Mouse (Mus musculus) lung, postnatal 0 days (tissue): Measurements from ENCODE around the gene Gm38100. TPM values are rescaled to one million over a fixed set of nuclear protein-coding genes. Genes with fewer than 3 reads are reported as not detected.
A peak's percentile ranks its signal among the peaks of the same experiment; 100 is the strongest.

ENCODE experiments used
- ATAC-seq: fragments of 200-750 bp; cut with Nextera tagmentation; 2 replicates; pipeline ENCODE4 v1.8.0; 2017; ENCODE audit warnings: moderate library complexity
- DNase-seq: peaks from one replicate; pipeline ENCODE4 v3.0.0-alpha.2; 2016; ENCODE audit warnings: low spot score
- H3K27ac ChIP-seq: fragments of 300-500 bp; sonication (generic); 2 replicates; pipeline ENCODE4 v1.5.1; 2014; ENCODE audit warnings: antibody characterized with exemption, mild to moderate bottlenecking, low read length, mixed read lengths
- H3K27me3 ChIP-seq: fragments of 300-500 bp; sonication (generic); replicated peaks from 2 replicates; pipeline ENCODE4 v1.6.1; 2014; ENCODE audit warnings: low read length, mixed read lengths; ENCODE audit not compliant: insufficient read depth
- H3K36me3 ChIP-seq: fragments of 300-500 bp; sonication (generic); 2 replicates; pipeline ENCODE4 v1.6.1; 2014; ENCODE audit warnings: low read length, mixed read lengths; ENCODE audit not compliant: insufficient read depth
- H3K4me1 ChIP-seq: fragments of 300-500 bp; sonication (generic); 2 replicates; pipeline ENCODE4 v1.6.1; 2014; ENCODE audit warnings: antibody characterized with exemption, low read depth, low read length, mixed read lengths; ENCODE audit not compliant: insufficient read depth
- H3K4me2 ChIP-seq: fragments of 300-500 bp; sonication (generic); replicated peaks from 2 replicates; pipeline ENCODE4 v1.6.1; 2014; ENCODE audit warnings: low read depth, mild to moderate bottlenecking, low read length, moderate library complexity, mixed read lengths
- H3K4me3 ChIP-seq: fragments of 300-500 bp; sonication (generic); 2 replicates; pipeline ENCODE4 v1.5.1; 2014; ENCODE audit warnings: low read depth, low read length
- H3K9ac ChIP-seq: fragments of 300-500 bp; sonication (generic); replicated peaks from 2 replicates; pipeline ENCODE4 v1.6.1; 2014; ENCODE audit warnings: low read depth, mild to moderate bottlenecking
- H3K9me3 ChIP-seq: fragments of 300-500 bp; sonication (generic); 2 replicates; pipeline ENCODE4 v1.6.1; 2016; ENCODE audit warnings: low read length, mixed read lengths
- CTCF ChIP-seq: IDR thresholded peaks from 2 replicates; pipeline ENCODE4 v1.5.1; 2016; ENCODE audit warnings: antibody characterized with exemption, mild to moderate bottlenecking
- EP300 ChIP-seq: IDR thresholded peaks from 2 replicates; pipeline ENCODE4 v1.6.1; 2016; ENCODE audit warnings: antibody characterized with exemption, mild to moderate bottlenecking, control low read depth
- WGBS: fragments of 180-500 bp; shearing (Covaris S2); extraction: QIAGEN DNeasy Blood & Tissue Kit; methylation state at CpG from one replicate; pipeline ENCODE4 v1.1.7; 2014; 5-methylcytosine and 5-hydroxymethylcytosine counted together
- polyA plus RNA-seq: library from polyadenylated mRNA; unstranded; fragments of >200 nt; fragmentation: Nextera tagmentation; extraction: Ambion mirVana; gene quantifications from 2 replicates; pipeline ENCODE4 v1.2.1, GENCODE M21; 2015

The Gm38100 gene
- polyA plus RNA-seq, 1 experiment from 2014 or later: not detected

- Histone ChIP-seq H3K4me2 (no peak overlapping the region), H3K4me3 (no peak overlapping the region), H3K27ac (no peak overlapping the region), H3K36me3 (no peaks in the 10 kb centered on the region), H3K27me3 (no peaks in the 10 kb centered on the region), H3K4me1 (no peaks in the 10 kb centered on the region), H3K9ac (no peak overlapping the region), H3K9me3 (no peaks in the 10 kb centered on the region)
- no peak for TF ChIP-seq CTCF
- no peak for TF ChIP-seq EP300
- ATAC-seq (no peak), DNase-seq (no peak)
- 85% methylated on average over 5 of the region's 5 CpGs for WGBS
These were observed 11.3 kb downstream of the Gm38100 start for GRCm38 (mm10) chr1:175931391-175931790.

- no peak overlapping the region for H3K9ac ChIP-seq
- no peaks in the 10 kb centered on the region for H3K9me3 ChIP-seq
- no peaks in the 10 kb centered on the region for H3K36me3 ChIP-seq
- TF ChIP-seq CTCF (peak; percentile 92), EP300 (no peak)
- ATAC-seq (peak; percentile 64), DNase-seq (peak; percentile 82)
- no peak overlapping the region for H3K4me3 ChIP-seq
- H3K4me1 ChIP-seq: no peaks in the 10 kb centered on the region
- 9% methylated on average over 11 of the region's 11 CpGs for WGBS
- H3K4me2 ChIP-seq: peak overlapping the region; percentile 36; the same call in 1 of the 2 replicates
- H3K27ac ChIP-seq: no peak overlapping the region
- H3K27me3 ChIP-seq: no peaks in the 10 kb centered on the region
These were observed 16.2 kb downstream of the Gm38100 start for GRCm38 (mm10) chr1:175936282-175936737.

- ATAC-seq (no peak), DNase-seq (no peak)
- Histone ChIP-seq H3K4me1 (no peaks in the 10 kb centered on the region), H3K9ac (no peak overlapping the region), H3K27me3 (no peaks in the 10 kb centered on the region), H3K27ac (no peak overlapping the region), H3K9me3 (no peaks in the 10 kb centered on the region), H3K36me3 (no peaks in the 10 kb centered on the region), H3K4me2 (no peak overlapping the region), H3K4me3 (no peak overlapping the region)
- 70% methylated on average over 3 of the region's 3 CpGs for WGBS
- TF ChIP-seq EP300: no peak
- no peak for TF ChIP-seq CTCF
These were observed 18.6 kb downstream of the Gm38100 start for GRCm38 (mm10) chr1:175938731-175939130.

GRCm38 (mm10) chr1:175943168-175943567, 23.0 kb downstream of the Gm38100 start:
- Histone ChIP-seq H3K27me3 (no peaks in the 10 kb centered on the region), H3K4me3 (no peak overlapping the region), H3K36me3 (no peaks in the 10 kb centered on the region), H3K9ac (no peak overlapping the region), H3K27ac (no peak overlapping the region), H3K4me2 (no peak overlapping the region), H3K9me3 (no peaks in the 10 kb centered on the region), H3K4me1 (no peaks in the 10 kb centered on the region)
- DNase-seq: no peak
- ATAC-seq: no peak
- TF ChIP-seq EP300 (no peak), CTCF (no peak)
- 86% methylated on average over 7 of the region's 7 CpGs for WGBS

DNA sequence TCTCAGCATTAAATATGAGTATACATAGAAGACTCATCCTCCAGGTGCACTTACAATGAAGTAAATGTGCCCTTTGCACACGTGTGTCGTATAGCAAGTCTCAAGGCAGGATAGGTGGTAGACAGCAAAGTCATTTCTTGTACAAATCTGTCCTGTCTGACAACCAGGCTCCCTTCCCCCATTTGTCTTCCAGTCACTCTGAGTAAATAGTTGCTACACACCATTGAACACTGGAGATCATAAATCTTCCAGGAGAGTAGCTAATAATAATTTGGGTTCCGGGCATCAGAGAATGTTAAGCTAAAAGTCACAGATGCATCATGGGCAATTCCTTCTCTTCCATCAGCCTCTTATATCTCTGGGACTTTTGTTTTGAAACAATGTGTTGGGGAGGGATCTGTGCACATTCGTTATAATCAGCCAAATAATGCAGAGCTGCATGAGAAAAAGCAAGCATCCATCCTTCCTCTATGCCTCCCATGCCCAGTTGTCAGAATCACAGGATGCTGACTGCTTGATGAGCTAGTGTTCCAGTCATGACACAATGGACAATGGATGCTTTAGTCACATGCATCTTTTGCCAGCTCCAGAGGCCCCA, 26.7 kb downstream of the Gm38100 start:
- Histone ChIP-seq H3K4me3 (no peak overlapping the region), H3K4me2 (no peak overlapping the region), H3K4me1 (no peaks in the 10 kb centered on the region), H3K27me3 (no peaks in the 10 kb centered on the region), H3K9ac (no peak overlapping the region), H3K36me3 (no peaks in the 10 kb centered on the region), H3K9me3 (no peaks in the 10 kb centered on the region), H3K27ac (no peak overlapping the region)
- TF ChIP-seq CTCF: no peak
- TF ChIP-seq EP300: no peak
- no peak for ATAC-seq
- DNase-seq: no peak
- 66% methylated on average over 4 of the region's 4 CpGs for WGBS

DNA sequence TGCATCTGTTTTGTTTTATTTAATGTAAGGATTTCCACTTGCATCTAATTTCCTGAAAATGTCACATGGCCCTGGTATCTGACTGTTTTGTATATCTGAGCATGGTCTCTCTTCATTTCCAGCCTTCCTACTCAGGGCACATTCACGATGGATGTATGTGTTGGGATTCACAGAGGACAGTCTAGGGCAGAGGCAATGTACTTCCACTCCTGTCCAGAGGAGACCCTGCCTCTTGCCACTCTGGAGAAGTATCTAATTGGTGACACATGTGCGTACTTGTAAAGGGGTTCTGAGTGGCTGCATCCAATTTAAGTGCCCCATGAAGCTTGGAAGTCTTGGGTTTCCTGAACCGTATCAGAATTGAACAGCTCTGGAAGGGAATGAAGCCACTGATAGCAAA, 30.3 kb downstream of the Gm38100 start:
- TF ChIP-seq EP300 (no peak), CTCF (no peak)
- Histone ChIP-seq H3K4me1 (no peaks in the 10 kb centered on the region), H3K4me3 (no peak overlapping the region), H3K27me3 (no peaks in the 10 kb centered on the region), H3K9me3 (no peaks in the 10 kb centered on the region), H3K27ac (no peak overlapping the region), H3K36me3 (no peaks in the 10 kb centered on the region), H3K4me2 (no peak overlapping the region), H3K9ac (no peak overlapping the region)
- 87% methylated on average over 3 of the region's 3 CpGs for WGBS
- DNase-seq (no peak), ATAC-seq (no peak)

GRCm38 (mm10) chr1:175950851-175951250, 30.7 kb downstream of the Gm38100 start:
- H3K9me3 ChIP-seq: no peaks in the 10 kb centered on the region
- H3K4me3 ChIP-seq: no peak overlapping the region
- 64% methylated on average over 2 of the region's 2 CpGs for WGBS
- ATAC-seq (no peak), DNase-seq (no peak)
- H3K4me1 ChIP-seq: no peaks in the 10 kb centered on the region
- no peaks in the 10 kb centered on the region for H3K36me3 ChIP-seq
- no peak overlapping the region for H3K4me2 ChIP-seq
- no peaks in the 10 kb centered on the region for H3K27me3 ChIP-seq
- no peak overlapping the region for H3K9ac ChIP-seq
- TF ChIP-seq CTCF (no peak), EP300 (no peak)
- no peak overlapping the region for H3K27ac ChIP-seq
